Mouse (Mus musculus): ENCODE data around the gene Sirt1. TPM values are rescaled to one million over a fixed set of nuclear protein-coding genes. Genes with fewer than 3 reads are reported as not detected.
"Not testable (repeated sequence)": the region's sequence is repeated elsewhere in the genome, so short reads cannot be mapped to it uniquely, and the experiment has no call there.

The Sirt1 gene
- total RNA-seq, 1 experiment from 2014 or later = 17.7 TPM

DNA sequence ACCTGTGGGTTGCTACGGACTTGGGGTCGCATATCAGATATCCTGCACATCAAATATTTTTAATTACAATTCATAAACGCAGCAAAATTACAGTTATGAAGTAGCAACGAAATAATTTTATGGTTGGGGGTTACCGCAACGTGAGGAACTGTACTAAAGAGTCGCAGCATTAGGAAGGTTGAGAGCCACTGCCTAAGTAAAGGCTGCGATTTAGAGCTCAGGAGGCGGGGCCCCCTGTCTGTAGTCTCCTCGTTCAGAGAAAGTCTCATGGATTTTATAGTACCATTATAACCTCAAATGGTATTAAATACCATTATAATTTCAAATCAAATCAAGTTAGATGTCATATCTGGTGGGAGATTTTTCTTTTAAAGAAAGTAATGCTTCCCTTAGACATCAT lies 5.5 kb upstream of the Sirt1 start:
- DNase-seq = no peak

DNA sequence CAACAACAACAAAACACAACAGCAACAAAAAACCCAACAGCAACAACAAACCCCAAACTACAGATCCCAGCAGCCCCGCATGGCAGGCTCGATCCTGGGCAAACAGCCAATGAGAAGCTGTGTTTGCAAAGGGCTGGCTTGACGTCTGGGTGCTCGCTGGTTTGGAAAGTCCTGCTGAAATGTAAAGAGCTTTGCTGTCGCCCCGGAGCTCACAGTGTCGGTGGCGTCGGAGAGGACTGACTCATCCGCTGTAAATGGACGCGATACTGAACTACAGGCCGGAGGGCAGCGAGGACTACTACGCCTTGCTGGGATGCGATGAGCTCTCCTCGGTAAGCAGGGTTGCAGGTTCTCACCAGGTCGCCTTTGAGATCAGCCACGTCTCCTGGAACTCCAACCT lies 4.9 kb upstream of the Sirt1 start:
- peak; percentile 81 for DNase-seq

DNA sequence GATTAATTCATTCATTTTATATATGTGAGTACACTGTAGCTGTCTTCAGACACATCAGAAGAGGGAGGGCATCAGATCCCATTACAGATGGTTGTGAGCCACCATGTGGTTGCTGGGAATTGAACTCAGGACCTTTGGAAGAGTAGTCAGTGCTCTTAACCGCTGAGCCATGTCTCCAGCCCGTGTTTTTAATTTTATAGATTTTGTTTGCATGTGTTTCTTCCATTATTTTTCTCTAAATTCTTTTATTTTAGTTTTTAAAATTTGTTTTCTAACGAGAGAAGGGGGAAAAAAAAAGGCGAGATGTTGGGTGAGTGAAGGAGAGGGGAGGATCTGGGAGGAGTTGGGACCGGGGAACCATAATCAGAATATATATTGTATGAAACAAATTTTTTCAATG lies 4.4 kb upstream of the Sirt1 start:
- DNase-seq = not testable (repeated sequence)

DNA sequence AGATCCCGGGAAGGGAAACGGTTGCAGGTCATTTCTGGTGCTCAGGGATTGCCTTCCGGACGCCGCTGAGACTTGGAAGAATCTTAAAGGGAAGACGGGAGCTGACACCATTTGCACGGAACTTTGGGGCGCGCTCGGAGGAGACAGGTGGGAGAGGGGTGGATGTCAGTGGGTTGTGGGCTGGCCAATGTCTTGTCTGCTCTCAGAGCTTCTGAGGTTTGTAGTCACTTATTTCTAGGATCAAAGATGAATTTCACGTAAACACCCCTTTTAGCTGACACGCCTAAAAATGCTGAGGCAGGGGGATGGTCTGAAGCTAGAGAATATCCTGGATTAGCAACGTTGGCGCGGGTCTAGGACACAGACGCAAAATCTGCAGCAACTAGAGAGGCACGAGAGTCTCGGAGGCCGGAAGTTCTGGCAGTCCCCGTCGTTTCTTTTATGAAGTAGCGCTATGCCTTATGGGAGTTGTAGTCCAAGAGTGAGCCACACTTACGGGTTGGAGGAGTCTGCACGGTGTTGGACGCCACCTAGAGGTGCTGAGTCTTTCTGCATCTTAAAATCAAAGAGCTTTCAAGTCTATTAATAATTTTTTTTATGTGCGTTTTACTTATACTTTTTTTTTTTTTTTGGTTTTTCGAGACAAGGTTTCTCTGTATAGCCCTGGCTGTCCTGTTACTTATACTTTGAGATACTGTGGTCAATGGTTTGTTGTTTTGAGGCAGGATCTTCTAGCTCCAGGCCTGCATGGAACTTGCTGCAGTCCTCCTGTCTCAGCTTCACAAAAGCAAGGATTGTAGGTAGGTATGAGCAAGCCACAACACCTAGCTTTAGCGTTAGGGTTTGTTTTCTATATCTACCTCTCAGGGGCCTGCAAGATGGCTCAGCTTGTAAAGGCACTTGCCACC lies 1.1 kb upstream of the Sirt1 start, which contains the start of gene Dnajc12:
TSS of gene Dnajc12 (plus strand) at position 72 of the 908 bp plus-strand sequence.
- DNase-seq = peak; percentile 63

- no peak for DNase-seq
Observed at GRCm38 (mm10) chr10:63378948-63379680, 2.4 kb downstream of the Sirt1 start.

DNA sequence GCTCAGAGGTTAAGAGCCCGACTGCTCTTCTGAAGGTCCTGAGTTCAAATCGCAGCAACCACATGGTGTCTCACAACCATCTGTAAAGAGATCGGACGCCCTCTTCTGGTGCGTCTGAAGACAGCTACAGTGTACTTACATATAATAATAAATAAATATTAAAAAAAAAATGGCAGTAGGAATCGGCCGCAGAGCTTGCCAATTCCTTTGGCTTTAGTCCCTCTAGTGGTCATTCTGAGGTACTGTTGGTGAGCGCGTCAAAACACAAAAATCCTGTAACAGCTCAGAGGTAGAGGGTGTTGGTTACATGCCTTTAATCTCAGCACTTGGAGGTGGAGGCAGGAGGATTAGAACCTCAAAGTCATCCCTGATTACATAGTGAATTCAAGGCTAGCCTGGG lies 4.0 kb downstream of the Sirt1 start:
- peak; percentile 34 for DNase-seq

GRCm38 (mm10) chr10:63376303-63376702 lies 5.2 kb downstream of the Sirt1 start:
- DNase-seq = no peak

DNA sequence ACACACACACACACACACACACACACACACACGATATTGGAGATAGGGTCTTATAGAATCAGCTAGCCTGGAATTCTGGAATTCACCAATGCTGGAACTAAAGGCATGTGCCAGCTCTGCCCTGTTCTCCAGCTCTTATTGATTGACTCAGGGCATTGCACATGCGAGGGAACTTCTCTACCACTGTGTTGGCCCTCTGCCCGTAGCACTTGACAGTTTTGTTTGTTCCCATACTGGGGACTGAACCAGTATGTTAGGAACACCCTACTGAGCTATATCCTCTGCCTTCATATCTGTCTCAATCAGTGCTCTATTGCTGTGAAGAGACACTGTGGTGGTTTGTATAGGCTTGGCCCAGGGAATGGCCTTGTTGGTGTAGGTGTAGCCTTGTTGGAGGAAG lies 13.5 kb downstream of the Sirt1 start:
- DNase-seq = no peak

DNA sequence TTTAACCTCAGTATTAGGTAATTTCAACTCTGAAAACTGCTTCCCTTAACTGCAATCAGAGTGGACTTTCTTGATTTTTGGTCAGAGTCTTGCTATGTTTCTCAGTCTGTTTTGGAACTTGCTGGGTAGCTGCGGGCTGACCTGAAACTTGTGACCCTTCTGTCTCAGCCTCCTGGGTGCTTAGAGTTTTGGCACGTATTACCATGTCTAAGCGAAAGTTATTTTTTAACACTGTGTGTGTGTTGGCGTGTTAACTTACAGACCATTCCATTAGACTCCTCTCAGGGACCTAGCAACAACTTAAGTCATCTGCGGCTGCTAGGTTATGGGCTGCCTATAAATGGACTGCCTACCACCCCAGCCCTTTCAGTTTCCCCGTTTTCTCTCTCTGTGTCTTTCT lies 14.1 kb downstream of the Sirt1 start:
- no peak for DNase-seq

DNA sequence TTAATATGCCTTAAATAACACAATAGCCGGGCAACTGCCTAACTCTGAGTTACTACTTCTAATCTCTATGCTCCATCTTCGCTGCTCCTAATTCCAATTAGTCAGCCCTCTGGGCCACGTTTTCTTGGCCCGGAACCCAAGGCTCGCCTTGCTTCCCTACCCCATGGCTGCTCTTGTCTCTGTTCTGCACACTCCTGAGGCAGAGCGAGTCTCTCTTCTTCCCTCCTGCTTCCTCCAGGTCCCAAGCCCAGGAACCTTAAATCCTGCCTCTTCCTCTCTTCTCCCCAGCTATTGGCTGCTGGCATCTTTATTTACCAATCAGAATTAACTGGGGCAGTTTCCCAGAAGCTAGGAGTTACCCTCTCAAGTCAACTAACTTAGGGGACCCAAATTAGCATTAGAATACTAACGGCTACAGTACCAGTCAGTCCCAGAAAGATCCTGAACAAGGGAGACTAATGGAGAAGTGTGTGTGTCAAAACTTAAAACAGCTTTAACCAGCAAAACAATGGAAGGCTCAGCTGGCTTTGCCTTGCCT lies 15.5 kb downstream of the Sirt1 start:
- no peak for DNase-seq

GRCm38 (mm10) chr10:63360502-63360901 lies 21.0 kb downstream of the Sirt1 start:
- DNase-seq = no peak

DNA sequence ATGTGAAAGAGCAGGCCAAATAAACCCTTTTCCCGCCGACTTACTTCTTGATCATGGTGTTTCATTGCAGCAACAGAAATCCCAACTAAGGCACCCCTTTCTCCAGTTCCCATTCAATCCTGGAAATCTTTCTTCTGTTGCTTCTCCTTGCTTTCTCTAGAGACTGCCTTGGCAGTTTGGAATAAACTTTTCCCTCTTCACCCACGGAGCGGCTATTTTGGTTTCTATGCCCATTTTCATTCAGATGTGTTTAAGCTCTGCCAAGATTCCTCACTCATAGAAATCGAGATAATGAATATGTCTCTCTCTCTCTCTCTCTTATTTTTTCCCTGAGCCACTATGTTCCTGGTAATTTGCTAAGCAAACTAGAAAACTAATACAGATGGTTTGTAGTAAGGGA lies 29.4 kb downstream of the Sirt1 start:
- no peak for DNase-seq

DNA sequence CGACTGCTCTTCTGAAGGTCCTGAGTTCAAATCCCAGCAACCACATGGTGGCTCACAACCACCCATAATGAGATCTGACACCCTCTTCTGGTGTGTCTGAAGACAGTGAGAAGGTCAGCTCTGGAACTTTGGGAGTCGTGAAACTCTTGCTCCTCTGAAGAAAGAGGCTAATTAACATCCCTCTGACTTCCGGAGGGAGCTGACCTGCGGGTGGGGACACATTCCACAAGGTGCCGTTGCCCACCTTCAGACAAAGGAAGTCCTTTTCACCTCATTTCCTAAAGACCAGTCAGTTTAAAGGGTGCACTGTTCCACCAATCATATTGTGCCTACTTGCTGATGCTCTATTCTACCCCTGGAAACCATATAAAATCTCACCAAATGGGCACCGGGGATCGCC lies 30.4 kb downstream of the Sirt1 start:
- not testable (repeated sequence) for DNase-seq

- no peak for DNase-seq
Observed at GRCm38 (mm10) chr10:63350666-63351065, 30.8 kb downstream of the Sirt1 start.

- DNase-seq = no peak
Observed at GRCm38 (mm10) chr10:63348291-63348690, 33.2 kb downstream of the Sirt1 start.

GRCm38 (mm10) chr10:63344751-63345150 lies 36.8 kb downstream of the Sirt1 start:
- no peak for DNase-seq

GRCm38 (mm10) chr10:63341351-63341750 lies 40.2 kb downstream of the Sirt1 start:
- DNase-seq = no peak

GRCm38 (mm10) chr10:63338914-63339643 lies 42.4 kb downstream of the Sirt1 start:
- DNase-seq = peak; percentile 95

GRCm38 (mm10) chr10:63337951-63338836 lies 43.3 kb downstream of the Sirt1 start:
- peak; percentile 69 for DNase-seq

- DNase-seq = no peak
Observed at GRCm38 (mm10) chr10:63337326-63337725, 44.2 kb downstream of the Sirt1 start.

- no peak for DNase-seq
Observed at GRCm38 (mm10) chr10:63336901-63337300, 44.6 kb downstream of the Sirt1 start.

Data from adrenal gland, postnatal 25 days (tissue).